Mouse (Mus musculus) limb, embryonic 12.5 days (tissue): ENCODE measurements around the gene Dgki. TPM values are rescaled to one million over a fixed set of nuclear protein-coding genes. Genes with fewer than 3 reads are reported as not detected.

Experiments used
- ATAC-seq: fragments of 200-750 bp; cut with Nextera tagmentation; 2 replicates; pipeline ENCODE4 v1.8.0; 2017; ENCODE audit warnings: low read depth, moderate TSS enrichment; ENCODE audit not compliant: insufficient number of reproducible peaks, insufficient read depth, low FRiP score, low TSS enrichment
- H3K27ac ChIP-seq: fragments of 300-500 bp; sonication (generic); 2 replicates; pipeline ENCODE4 v1.5.1; 2016; ENCODE audit warnings: mild to moderate bottlenecking, moderate library complexity
- H3K27me3 ChIP-seq: fragments of 300-500 bp; sonication (generic); 2 replicates; pipeline ENCODE4 v1.6.1; 2016; ENCODE audit warnings: mild to moderate bottlenecking, moderate library complexity
- H3K36me3 ChIP-seq: fragments of 300-500 bp; sonication (generic); 2 replicates; pipeline ENCODE4 v1.6.1; 2016; ENCODE audit warnings: mild to moderate bottlenecking, moderate library complexity
- H3K4me1 ChIP-seq: fragments of 300-500 bp; sonication (generic); replicated peaks from 2 replicates; pipeline ENCODE4 v1.6.1; 2016
- H3K4me2 ChIP-seq: fragments of 300-500 bp; sonication (generic); 2 replicates; pipeline ENCODE4 v1.6.1; 2016; ENCODE audit warnings: mild to moderate bottlenecking, moderate library complexity
- H3K4me3 ChIP-seq: fragments of 300-500 bp; sonication (generic); replicated peaks from 2 replicates; pipeline ENCODE4 v1.5.1; 2016; ENCODE audit warnings: mild to moderate bottlenecking
- H3K9ac ChIP-seq: fragments of 300-500 bp; sonication (generic); replicated peaks from 2 replicates; pipeline ENCODE4 v1.6.1; 2016; ENCODE audit warnings: mild to moderate bottlenecking, moderate library complexity
- H3K9me3 ChIP-seq: fragments of 300-500 bp; sonication (generic); 2 replicates; pipeline ENCODE4 v1.6.1; 2016; ENCODE audit warnings: mild to moderate bottlenecking, moderate library complexity
- WGBS: fragments of 180-500 bp; shearing (Covaris S2); methylation state at CpG from one replicate; pipeline ENCODE4 v1.1.7; 2016; 5-methylcytosine and 5-hydroxymethylcytosine counted together
- polyA plus RNA-seq: library from polyadenylated mRNA; unstranded; fragments of >200 nt; fragmentation: Nextera tagmentation; extraction: Ambion mirVana; gene quantifications from 2 replicates; pipeline ENCODE4 v1.2.1, GENCODE M21; 2016

The Dgki gene
- polyA plus RNA-seq, 1 experiment from 2014 or later: 1.0 TPM

DNA sequence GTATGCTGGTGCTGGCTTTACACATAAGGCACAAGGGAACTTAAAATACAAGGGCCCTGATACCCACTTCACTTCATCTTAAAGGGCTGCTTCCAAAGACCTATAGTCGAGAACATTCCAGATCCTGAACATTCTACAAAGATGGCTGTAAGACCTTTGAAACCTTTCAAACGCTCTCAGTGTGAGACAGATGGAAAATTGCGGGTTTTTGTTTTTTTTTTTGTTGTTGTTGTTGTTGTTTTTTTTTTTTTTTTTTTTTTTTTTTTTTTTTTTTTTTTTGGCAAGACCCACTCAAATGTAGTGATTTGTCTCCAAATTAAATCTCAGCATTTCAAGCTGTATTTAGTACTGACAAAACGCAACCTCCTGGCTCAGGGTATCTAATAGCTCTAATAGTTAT lies 32.0 kb downstream of the Dgki start:
- ATAC-seq: no peak
- Histone ChIP-seq H3K4me3 (no peak overlapping the region), H3K27ac (no peak overlapping the region), H3K4me2 (no peak overlapping the region), H3K9ac (no peak overlapping the region), H3K4me1 (no peaks in the 10 kb centered on the region), H3K36me3 (no peaks in the 10 kb centered on the region), H3K27me3 (no peaks in the 10 kb centered on the region), H3K9me3 (0 out of 2 replicates have a peak, but pooled peaks cover 3% of the 10 kb centered on the region)
- WGBS: 89% methylated on average over 4 of the region's 4 CpGs

DNA sequence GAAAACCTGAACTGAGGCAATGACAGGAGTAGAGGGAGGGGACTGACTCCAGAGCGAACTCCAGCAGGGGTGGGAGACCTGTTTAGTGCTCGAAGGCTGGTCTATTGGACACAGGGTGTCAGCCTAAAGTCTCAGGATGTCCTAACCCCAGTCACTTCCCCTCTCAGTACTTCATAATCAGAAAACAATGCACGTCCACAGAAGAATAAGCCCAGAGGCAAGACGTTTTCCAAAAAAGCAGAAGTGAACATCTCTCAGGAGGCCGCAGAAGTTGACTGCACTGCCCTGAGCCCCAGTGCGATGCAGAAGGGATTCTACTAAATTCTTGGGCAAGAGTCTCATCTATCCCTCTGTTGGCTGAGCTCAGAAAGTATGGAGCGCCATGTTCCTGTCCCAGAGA lies 37.5 kb downstream of the Dgki start:
- Histone ChIP-seq H3K27me3 (no peaks in the 10 kb centered on the region), H3K4me3 (no peak overlapping the region), H3K4me2 (no peak overlapping the region), H3K4me1 (no peaks in the 10 kb centered on the region), H3K9me3 (0 out of 2 replicates have a peak, but pooled peaks cover 3% of the 10 kb centered on the region), H3K27ac (no peak overlapping the region), H3K36me3 (no peaks in the 10 kb centered on the region), H3K9ac (no peak overlapping the region)
- 86% methylated on average over 7 of the region's 7 CpGs for WGBS
- ATAC-seq: no peak

DNA sequence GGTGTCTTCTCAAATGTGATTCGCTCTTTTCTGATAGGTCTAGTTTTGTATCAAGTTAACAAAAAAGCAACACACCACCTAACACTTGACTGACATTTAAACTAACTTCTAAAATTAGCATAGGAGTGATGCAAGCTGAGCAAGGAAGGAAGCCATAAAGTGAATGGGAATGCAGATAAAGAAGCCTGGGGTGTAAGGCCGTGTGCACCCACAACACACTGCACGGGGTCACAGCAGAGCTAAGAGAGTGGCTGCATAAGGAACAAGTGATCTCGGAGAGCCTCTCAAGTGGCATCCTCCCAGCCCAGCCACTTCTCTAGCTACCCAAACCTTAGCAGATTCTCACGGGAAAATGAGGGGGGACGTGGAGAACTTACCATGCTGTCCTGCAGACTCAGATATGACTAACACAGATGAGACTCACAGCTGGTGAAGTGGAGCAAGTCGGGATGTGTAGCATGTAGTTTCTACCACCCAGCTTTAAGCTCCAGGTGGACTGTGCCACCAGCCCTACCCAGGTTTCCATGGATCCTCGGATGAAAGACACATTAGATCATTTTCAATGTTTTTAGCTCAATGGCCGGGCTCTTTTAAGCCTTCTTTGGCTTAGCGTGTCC lies 38.6 kb downstream of the Dgki start:
- no peak overlapping the region for H3K4me2 ChIP-seq
- H3K27me3 ChIP-seq: no peaks in the 10 kb centered on the region
- 85% methylated on average over 10 of the region's 10 CpGs for WGBS
- ATAC-seq: no peak
- H3K4me3 ChIP-seq: no peak overlapping the region
- H3K9ac ChIP-seq: no peak overlapping the region
- H3K27ac ChIP-seq: no peak overlapping the region
- H3K4me1 ChIP-seq: no peaks in the 10 kb centered on the region
- 0 out of 2 replicates have a peak, but pooled peaks cover 3% of the 10 kb centered on the region for H3K9me3 ChIP-seq
- no peaks in the 10 kb centered on the region for H3K36me3 ChIP-seq

DNA sequence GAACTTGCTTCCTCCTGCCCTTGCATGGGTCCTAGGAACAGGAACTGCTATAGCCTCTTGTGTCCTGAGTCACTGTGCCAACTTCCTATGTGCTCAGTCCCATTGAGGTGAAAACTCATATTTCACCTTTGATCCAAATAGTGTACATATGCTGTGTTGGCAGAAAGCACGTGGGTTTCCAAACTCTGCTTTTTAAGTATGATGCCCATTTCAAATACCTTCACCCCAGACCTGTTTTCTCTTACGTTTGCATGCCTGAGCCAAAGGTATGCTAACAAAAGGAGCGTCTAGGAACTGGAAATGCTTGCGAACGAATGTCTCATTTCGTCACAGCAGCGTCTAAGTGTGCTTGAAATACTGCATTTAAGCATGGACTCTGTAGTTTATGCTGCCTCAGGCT lies 41.3 kb downstream of the Dgki start:
- Histone ChIP-seq H3K9me3 (no peaks in the 10 kb centered on the region), H3K27ac (no peak overlapping the region), H3K9ac (no peak overlapping the region), H3K4me2 (no peak overlapping the region), H3K27me3 (no peaks in the 10 kb centered on the region), H3K4me3 (no peak overlapping the region), H3K4me1 (peaks cover 11% of the 10 kb centered on the region), H3K36me3 (no peaks in the 10 kb centered on the region)
- no peak for ATAC-seq
- 87% methylated on average over 7 of the region's 7 CpGs for WGBS

DNA sequence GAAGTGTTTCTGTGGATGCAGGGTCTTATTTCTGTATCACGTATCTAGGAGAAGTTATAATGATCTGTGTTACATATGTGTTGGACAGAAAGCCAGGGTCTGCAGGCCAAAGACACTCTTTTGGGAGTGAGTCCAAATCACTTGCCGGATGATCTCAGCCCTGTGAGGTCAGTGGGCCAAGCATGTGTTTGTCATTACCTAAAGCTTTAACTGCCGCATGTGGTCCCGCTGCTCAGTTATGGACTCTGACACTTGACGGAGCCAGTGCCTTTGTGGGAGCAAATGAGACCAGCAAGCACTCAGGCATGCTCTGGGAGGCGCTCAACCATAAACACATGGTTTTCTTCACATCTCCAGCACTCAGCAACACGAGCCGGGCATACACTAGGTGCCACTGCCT lies 45.8 kb downstream of the Dgki start:
- H3K9me3 ChIP-seq: no peaks in the 10 kb centered on the region

DNA sequence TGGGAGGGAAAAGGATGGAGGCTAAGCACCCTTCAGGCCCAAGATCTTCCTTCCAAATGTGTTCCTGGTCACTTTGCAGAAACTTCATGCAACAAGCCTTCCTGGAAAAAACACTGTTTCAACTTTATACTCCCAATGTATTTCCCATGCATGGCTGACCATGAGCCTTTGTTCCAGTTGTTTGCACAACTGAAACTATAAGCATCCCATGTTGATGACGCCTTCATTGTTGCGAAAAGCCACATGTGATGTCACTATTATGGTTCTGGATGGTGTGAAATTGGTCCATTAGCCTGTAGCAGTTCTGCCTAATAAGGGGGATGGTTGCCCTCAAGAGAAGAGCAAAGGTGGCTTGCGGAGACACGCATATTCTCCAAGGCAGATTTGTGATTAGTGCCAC lies 47.4 kb downstream of the Dgki start:
- H3K9ac ChIP-seq: no peak overlapping the region
- H3K9me3 ChIP-seq: no peaks in the 10 kb centered on the region
- no peaks in the 10 kb centered on the region for H3K36me3 ChIP-seq
- H3K27me3 ChIP-seq: no peaks in the 10 kb centered on the region
- no peak overlapping the region for H3K4me3 ChIP-seq
- 91% methylated on average over 4 of the region's 4 CpGs for WGBS
- H3K4me2 ChIP-seq: no peak overlapping the region
- H3K4me1 ChIP-seq: peaks cover 18% of the 10 kb centered on the region
- ATAC-seq: no peak
- no peak overlapping the region for H3K27ac ChIP-seq

More for the DNA sequence above, 45.8 kb downstream of the Dgki start:
- peak overlapping the region; percentile 53; the same call in 1 of the 2 replicates for H3K27ac ChIP-seq
- H3K36me3 ChIP-seq: no peaks in the 10 kb centered on the region
- H3K4me3 ChIP-seq: no peak overlapping the region
- no peak overlapping the region for H3K9ac ChIP-seq
- H3K4me2 ChIP-seq: no peak overlapping the region
- WGBS: 11% methylated on average over 8 of the region's 8 CpGs
- peak; percentile 90 for ATAC-seq
- no peaks in the 10 kb centered on the region for H3K27me3 ChIP-seq
- peaks cover 18% of the 10 kb centered on the region for H3K4me1 ChIP-seq

DNA sequence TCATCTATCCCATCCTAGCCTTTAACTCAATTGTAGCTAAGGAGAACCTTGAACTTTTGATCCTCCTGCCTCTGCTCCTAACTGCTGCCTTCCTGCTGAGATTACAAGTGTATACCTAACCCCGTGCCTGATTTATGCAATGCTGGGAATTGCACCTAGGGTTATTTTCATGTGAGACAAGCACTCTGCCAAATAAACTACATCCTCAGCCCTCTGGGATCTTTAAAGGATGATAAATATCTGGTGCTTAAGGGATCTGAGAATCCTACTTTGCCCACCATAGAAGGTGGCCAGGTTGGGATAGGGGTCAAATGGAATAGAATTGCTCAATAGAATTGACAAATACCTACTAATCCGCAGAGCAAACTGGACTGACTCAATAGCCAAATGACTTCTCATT lies 49.3 kb downstream of the Dgki start:
- 79% methylated on average over 2 of the region's 2 CpGs for WGBS
- no peaks in the 10 kb centered on the region for H3K36me3 ChIP-seq
- no peak overlapping the region for H3K4me3 ChIP-seq
- H3K9ac ChIP-seq: no peak overlapping the region
- no peaks in the 10 kb centered on the region for H3K9me3 ChIP-seq
- H3K27ac ChIP-seq: no peak overlapping the region
- H3K4me2 ChIP-seq: no peak overlapping the region
- no peaks in the 10 kb centered on the region for H3K27me3 ChIP-seq
- ATAC-seq: no peak
- peaks cover 18% of the 10 kb centered on the region for H3K4me1 ChIP-seq

DNA sequence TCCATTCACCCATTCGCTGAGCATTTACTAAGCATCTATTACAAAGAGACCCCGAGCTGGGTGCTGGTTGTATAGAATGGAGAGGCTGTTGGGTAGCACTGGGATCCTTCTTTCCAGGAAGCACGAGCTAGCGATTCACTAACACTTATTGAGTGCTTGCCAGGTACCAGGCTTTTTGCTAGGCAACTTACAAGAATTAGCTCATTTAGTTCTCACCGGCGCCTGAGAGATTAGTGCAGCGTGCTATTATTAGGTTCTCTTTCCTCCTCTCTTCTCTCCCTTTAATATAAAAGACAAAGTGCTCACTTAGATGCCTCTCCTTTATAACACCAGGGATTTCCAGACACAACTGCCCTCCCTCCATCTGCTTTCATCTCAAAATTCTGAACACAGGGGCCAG lies 54.2 kb downstream of the Dgki start:
- no peaks in the 10 kb centered on the region for H3K4me1 ChIP-seq
- no peak overlapping the region for H3K27ac ChIP-seq
- no peak for ATAC-seq
- no peaks in the 10 kb centered on the region for H3K36me3 ChIP-seq
- H3K4me3 ChIP-seq: no peak overlapping the region
- H3K27me3 ChIP-seq: no peaks in the 10 kb centered on the region
- H3K9ac ChIP-seq: no peak overlapping the region
- 88% methylated on average over 7 of the region's 7 CpGs for WGBS
- no peaks in the 10 kb centered on the region for H3K9me3 ChIP-seq
- H3K4me2 ChIP-seq: no peak overlapping the region

DNA sequence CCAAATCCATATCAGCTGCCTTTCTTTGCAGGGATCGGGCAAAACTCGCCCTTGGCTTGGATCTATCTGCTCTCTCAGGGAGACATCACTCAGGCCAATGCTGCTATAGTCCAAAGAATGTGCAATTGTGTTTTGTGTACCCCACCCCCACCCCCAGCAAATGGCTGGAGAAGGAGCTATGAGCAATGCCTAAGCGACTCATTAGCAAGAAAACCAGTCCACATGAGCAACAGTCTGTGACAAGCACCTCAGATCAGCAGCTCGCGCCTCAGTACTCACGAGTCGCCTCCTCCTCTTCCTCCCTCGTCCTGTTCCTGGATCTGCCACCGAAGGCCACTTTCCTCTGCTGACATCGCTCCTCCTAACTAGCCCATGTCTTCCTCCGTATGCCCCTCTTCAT lies 55.9 kb downstream of the Dgki start:
- no peaks in the 10 kb centered on the region for H3K36me3 ChIP-seq
- no peak for ATAC-seq
- H3K9me3 ChIP-seq: no peaks in the 10 kb centered on the region
- no peaks in the 10 kb centered on the region for H3K4me1 ChIP-seq
- no peak overlapping the region for H3K4me2 ChIP-seq
- no peaks in the 10 kb centered on the region for H3K27me3 ChIP-seq
- no peak overlapping the region for H3K9ac ChIP-seq
- H3K4me3 ChIP-seq: no peak overlapping the region
- no peak overlapping the region for H3K27ac ChIP-seq
- WGBS: 84% methylated on average over 11 of the region's 11 CpGs

DNA sequence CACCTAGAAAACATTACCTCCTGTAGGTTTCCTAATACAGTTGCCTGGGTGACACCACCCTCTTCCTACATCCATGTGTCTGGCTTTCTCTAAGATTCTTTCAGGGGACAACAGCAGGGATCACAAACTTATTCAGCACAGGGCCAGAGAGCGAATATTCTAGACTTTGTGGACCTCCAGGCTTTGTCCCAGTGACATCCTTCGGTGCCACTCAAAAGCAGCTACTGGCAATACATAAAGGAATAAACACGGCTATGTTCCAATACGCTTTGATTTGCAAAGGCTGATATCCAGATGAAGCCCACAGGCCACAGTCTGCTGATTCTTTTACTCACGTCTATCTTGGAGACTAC lies 57.2 kb downstream of the Dgki start:
- no peaks in the 10 kb centered on the region for H3K9me3 ChIP-seq
- H3K36me3 ChIP-seq: no peaks in the 10 kb centered on the region
- H3K27me3 ChIP-seq: no peaks in the 10 kb centered on the region
- H3K9ac ChIP-seq: no peak overlapping the region
- no peak overlapping the region for H3K27ac ChIP-seq
- H3K4me1 ChIP-seq: no peaks in the 10 kb centered on the region
- WGBS: 87% methylated on average over 5 of the region's 5 CpGs
- no peak overlapping the region for H3K4me2 ChIP-seq
- ATAC-seq: no peak
- no peak overlapping the region for H3K4me3 ChIP-seq

DNA sequence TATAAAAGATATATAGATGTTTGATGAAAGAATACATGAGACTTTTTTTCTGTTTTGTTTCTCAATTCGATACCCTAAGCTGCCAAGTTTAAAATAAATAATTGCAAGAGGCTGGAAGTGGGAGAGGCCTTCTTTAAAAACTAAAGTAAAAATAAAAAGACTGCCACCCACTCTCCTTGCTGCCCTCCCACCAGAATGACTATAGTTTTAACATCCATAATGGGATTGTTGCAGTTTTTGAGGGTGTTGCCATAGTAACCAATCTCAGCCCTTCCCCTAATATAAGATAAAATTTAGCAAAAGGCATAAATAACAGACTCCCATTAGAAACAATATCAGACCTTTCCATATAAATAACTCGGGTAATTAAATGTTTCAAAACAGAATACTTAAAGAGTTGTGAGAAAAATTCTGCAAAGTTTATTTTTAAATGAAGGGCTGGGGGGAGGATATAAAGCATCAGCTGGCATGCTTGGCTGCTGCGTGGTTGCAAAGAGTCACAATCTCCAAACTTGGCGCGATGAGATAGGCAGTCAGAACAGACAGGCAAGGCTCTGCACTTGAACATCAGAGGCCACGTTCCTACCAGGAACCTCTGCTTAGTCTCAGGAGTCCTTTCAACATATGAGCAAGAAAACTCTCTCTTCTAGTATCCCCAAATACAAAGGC lies 57.8 kb downstream of the Dgki start:
- H3K9ac ChIP-seq: no peak overlapping the region
- H3K9me3 ChIP-seq: no peaks in the 10 kb centered on the region
- no peak overlapping the region for H3K4me3 ChIP-seq
- H3K27ac ChIP-seq: no peak overlapping the region
- H3K4me2 ChIP-seq: no peak overlapping the region
- no peaks in the 10 kb centered on the region for H3K4me1 ChIP-seq
- H3K27me3 ChIP-seq: no peaks in the 10 kb centered on the region
- H3K36me3 ChIP-seq: no peaks in the 10 kb centered on the region
- whole genome bisulfite sequencing: 89% methylated on average over 6 of the region's 6 CpGs
- no peak for ATAC-seq

DNA sequence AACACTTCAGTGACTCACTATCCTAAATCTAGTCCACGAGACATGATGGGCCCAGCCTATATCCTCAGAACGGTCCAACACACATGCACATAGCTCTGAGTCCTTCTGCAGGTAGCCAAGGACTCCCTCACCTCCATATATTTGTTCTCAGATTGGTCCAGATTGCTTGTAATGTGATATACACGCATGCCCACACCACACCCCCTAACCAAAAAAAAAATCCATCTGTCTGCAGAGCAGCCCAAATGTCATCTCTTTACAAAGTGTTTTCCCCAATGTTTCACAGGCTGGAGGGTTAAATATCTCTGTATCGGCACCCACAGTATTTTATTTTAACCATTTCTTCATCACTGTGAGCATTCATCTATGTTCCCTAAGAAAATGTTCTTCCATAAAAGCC lies 58.5 kb downstream of the Dgki start:
- no peaks in the 10 kb centered on the region for H3K27me3 ChIP-seq
- peaks cover 4% of the 10 kb centered on the region; the same call in 1 of the 2 replicates for H3K4me1 ChIP-seq
- H3K36me3 ChIP-seq: no peaks in the 10 kb centered on the region
- H3K4me2 ChIP-seq: no peak overlapping the region
- H3K27ac ChIP-seq: no peak overlapping the region
- no peak overlapping the region for H3K9ac ChIP-seq
- 86% methylated on average over 4 of the region's 4 CpGs for WGBS
- no peak overlapping the region for H3K4me3 ChIP-seq
- ATAC-seq: no peak
- no peaks in the 10 kb centered on the region for H3K9me3 ChIP-seq
